Mouse (Mus musculus): ENCODE results near the gene Tab1.
A peak's percentile ranks its signal among the peaks of the same experiment; 100 is the strongest.

Gene Tab1

DNA sequence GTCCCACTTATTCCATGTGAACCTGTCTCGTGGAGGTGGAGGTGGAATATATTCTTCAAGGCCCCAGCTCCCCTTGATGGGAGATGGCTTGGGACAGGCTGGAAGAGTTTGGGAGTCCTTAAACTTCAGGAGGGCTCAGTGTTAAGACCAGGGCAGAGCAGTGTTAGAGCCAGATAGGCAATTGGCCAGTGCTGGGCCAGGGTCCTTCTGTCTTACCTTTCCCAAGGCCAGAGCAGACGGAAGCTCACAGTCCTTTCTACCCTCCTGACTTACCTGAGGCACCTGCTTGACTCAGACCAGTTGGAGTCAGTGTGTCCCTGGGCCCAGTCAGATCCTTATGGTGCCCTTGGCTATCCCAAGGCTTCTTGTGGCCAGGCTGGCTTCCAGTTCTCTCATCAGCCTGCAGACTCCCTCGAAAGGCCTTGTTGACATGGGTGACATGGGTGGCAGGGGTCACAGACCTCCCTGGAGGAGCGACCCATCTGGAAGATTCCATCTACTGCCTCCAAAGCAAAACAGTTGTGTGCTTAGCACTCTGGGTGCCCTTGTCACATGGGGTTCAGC is 29.6 kb downstream of the Tab1 start:
- DNase-seq (ENCODE audit: low spot score in 2 of 2), result no peak

DNA sequence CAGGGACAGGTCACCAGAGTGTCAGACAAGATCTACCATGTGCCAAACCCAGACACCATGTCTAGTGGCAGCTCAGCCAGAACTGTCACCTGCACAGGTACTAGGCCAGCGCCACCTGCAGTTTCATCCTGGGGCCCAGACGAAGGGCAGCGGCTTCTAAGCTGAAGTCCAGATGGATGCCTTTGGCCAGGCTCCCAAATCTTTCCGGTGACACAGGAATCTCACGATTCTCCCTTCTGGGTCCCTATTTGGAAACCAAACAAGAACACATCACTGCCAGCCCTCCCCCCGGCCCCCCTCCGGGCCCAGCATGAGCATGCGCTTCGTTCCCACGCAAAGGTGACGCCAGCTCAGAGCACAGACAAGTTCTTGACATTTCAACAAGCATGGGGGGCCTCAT is 30.3 kb downstream of the Tab1 start:
- no peak for DNase-seq (ENCODE audit: low spot score in 2 of 2)

DNA sequence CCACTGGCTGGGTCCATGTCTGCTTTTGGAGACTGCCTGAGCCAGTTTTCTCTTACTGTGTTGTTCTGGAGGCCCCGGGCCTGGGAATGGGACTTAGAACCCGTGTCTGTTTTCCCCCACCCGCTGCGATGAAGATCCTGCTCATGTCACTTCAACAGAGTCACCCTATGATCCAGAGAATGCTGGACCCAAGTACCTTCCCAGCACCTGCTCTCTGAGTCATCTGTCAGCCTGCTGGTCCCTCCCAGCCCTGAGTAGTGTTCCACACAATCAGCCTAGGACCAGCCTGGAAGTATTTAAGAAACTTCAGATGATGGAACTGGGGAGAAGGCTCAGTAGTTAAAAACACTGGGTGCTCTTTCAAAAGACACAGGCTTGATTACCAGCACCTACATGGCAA is 30.8 kb downstream of the Tab1 start:
- no peak for DNase-seq (ENCODE audit: low spot score in 2 of 2)

DNA sequence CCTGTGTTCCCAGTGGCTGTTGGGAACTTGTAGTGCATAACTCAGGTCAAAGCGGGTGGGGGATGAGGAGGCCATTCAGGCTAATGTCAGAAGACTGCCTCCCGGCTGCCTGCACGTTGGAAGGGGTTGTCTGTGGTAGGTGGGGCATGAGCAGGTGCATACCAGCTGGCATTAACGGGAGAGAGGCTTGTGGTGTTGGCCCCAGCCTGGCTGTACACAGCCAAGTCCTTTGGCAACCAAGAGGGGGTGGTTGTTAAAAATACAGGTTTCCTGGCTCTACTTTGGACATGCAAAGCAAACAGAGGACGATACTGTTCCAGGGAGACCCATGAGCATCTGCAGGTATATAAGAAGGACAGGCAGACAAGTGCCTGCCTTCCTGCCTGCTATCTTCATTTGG is 32.5 kb downstream of the Tab1 start:
- no peak for DNase-seq (ENCODE audit: low spot score in 2 of 2)

DNA sequence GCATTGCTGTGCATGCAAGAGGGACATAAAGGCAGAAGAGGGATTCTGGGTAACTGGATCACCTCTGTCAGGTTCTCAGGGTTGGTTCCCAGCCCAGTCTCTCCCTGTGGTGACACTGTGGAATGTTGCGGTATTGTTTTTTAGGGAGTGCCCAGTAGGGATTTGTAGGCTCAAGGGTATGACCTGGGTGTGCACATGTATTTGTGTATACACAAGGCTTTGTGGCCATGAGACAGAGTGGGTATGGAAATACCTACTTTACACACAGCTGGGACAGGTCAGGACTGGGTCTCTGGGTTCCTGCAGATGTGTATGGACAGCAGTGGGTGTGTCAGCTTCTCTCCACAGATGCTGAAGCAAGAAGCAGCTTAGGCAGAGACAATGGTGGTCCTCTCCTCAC is 36.6 kb downstream of the Tab1 start:
- no peak for DNase-seq (ENCODE audit: low spot score in 2 of 2)

DNA sequence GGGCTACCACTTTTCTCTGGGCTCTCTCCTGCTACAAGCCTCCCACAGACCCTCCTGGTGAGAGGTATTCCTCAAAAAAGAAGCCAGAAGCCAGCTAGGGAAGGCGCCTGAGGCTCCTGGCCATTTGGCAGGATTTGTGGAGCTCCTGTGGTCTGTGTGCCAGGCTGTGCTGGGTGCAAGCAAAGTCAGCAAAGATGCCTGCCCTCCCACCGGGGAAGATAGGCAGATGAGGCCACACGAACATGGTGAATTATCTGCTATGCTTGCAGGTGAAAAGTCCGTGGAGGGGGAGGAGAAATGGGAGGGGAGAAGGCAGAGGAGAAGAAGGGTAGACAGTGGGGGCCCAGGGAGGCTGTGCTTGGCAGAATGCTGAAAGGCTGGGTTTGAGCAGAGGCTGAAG is 37.4 kb downstream of the Tab1 start:
- no peak for DNase-seq (ENCODE audit: low spot score in 2 of 2)

DNA sequence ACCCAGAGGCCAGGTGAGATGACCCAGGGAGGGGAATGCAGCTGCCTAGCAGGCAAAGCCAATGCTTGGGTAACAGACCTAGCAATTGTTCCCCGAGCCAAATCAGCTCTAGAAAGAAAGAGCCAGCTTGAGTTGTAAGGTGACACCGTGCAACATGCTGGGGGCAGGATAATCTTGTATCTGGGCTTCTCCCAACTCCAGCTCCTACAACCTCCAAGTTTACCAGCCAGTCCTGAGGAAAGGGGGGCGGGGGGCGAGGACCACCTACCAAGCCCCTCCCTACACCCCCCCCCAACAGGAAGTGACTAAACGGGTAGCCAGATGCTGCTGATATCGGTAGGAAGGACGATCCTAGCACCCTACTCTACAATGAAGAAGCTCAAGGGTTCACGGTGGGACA is 38.4 kb downstream of the Tab1 start:
- DNase-seq (ENCODE audit: low spot score in 2 of 2), result no peak

DNA sequence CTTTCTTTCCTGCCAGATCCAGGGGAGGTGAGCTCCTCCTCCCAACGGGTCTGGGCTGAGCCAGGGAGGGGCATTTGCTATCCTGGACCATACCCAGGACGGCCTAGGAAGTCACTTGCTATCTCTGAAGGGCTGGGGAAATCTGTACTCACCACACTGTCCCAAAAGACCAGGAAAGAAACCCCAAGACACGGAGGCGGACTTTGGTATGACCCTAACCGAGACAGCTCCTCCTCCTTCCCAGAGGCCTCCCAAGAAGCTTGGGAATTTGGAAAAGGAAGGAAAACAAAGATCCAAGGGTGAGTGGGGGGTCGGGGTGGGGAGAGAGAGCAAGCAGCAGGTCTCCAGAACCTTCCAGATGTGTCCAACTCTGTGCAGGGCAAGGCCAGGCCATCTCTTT is 38.9 kb downstream of the Tab1 start:
- no peak for DNase-seq (ENCODE audit: low spot score in 2 of 2)

DNA sequence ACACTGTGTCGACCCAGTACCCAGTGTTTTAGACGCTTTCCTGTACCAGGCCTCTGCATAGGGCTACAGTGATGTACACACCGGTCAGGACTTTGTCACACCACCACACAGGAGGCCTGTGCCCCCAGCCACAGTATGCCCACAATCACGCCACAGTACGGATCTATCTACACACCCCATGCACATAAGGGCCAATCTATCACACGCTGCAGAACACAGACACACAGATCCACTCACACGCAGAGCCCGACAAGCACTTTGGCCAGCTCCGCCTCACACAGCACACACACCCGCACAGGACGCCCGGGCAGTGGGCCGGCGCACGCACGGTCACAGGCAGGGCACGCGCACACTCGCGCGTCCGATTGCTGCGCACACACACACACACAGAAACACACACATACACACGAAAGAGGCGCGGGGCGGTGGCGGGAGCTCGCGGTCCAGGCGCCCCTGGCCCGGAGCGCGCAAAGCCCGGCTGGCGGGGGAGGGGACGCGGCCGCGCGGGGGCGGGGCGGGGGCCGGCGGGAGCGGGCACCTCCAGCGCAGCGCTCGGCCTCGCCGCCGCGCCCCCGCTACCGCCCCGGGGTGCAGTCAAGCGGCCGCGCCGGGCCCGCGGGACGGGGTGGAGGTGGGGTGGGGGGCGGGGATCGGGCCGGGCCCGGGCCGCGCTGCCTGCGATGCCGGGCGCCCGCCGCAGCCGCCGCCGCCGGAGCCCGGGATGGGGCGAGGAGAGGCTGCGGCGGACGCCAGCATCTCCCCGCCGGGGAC is 40.3 kb downstream of the Tab1 start, which contains the start of gene Mgat3:
Gene Mgat3 (plus strand): TSS at position 721 of the 771 bp plus-strand sequence.
- no peak for DNase-seq (ENCODE audit: low spot score in 2 of 2)

DNA sequence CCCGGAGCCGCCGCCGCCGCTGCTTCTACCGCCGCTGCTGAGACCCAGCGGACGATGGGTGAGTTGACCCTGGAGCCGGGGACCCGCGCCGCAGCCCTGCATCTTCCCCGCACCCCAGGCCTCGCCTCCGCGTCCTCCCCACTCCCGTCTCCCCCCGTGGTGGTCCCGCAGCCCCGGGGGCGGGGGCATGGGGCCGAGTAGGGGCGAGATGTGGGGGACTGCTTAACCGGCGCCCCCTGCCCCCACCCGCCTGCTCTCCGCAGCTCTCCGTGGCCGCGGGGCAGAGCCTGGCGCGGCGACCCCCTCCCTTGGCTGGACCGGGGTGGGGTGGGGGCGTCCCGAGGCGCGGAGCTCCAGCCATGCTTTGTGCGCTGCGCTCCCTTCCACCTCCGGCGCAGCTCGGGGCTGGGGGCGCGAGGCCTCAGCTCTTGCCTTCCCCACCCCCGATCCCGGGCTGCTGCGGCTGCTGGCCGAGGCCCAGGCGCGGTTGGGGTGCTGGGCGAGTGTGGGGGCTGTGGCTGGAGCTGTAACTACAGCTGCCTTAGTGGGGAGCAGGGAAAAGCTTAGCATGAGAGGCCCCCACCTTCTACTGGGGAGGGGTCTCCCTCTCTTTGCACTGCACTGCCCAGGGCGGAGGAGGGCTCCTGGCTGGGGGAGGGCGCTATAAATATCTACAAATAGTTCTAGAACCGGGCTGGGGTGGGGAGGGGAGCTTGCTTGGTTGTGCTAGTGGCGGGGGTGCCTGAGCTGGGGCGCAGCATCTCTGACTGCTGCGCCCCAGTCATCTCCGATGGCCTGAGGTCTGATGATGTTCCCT is 41.1 kb downstream of the Tab1 start:
- DNase-seq (ENCODE audit: low spot score in 2 of 2), result no peak

DNA sequence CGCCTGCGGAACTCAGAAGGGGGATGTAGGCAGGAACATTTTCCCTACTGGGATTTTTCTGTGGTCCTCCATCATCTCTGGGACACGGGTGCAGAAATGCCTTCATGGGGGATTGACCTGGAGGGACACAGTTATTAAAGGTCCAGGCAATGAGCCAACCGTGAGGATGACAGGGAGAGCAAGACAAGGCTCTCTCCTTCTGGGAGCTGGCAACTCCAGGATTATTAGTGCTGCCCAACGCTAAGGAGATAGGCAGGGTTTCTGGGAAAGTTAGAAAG is 41.6 kb downstream of the Tab1 start:
- no peak for DNase-seq (ENCODE audit: low spot score in 2 of 2)

DNA sequence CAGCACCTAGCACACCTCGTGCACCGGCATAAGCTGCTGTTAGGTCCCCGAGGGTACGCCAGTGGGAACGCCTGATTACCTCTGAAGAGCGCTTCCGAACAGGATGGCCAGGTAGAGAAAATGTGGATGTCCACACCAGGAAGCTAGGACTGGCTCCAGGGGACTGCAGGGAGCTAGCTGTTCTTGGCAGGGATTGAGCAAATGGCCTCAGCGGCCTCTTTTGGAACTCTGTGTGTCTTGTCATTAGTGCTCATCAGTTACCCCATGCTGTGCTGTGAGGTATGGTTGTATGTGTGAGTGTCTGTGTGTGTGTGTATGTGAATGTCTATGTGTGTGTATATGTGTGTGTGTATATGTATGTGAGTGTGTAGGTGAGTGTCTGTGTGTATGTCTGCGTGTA is 42.4 kb downstream of the Tab1 start:
- DNase-seq (ENCODE audit: low spot score in 2 of 2), result no peak

DNA sequence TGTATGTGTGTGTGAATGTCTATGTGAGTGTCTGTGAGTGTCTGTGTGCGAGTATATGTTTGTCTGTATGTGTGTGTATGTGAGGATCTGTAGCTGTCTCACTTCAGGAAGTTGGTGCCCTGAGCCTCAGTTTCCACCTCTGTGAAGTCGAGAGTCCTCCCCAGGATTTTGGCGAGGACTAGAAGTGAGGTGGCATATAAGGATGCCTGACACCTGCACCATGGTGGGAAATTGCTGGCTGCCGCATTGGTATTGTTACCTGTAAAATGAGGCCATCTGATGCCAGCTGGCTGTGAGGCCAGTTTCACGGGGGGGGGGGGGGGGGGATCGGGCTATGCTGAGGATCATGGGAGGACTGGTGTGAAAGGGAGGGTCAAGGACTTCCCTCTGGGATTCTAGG is 42.8 kb downstream of the Tab1 start:
- no peak for DNase-seq (ENCODE audit: low spot score in 2 of 2)

DNA sequence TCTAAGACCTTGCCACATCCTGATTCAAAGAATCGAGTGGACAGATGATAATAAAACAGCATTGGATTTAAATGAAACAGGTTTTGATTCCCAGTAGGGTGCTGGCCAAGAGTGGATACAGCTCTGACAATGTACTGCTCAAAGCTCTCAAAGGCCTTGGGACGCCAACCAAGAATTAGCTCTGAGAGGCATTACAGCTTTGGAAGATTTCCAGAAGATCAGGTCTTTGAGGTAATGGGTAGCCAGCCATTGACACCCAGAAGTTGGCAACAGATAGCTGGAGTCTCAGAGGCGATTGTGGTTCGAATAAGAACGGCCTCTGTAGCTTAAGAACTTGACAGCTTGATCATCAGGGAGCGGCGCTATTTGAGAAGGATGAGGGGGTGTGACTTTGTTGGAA is 48.6 kb downstream of the Tab1 start:
- no peak for DNase-seq (ENCODE audit: low spot score in 2 of 2)

DNA sequence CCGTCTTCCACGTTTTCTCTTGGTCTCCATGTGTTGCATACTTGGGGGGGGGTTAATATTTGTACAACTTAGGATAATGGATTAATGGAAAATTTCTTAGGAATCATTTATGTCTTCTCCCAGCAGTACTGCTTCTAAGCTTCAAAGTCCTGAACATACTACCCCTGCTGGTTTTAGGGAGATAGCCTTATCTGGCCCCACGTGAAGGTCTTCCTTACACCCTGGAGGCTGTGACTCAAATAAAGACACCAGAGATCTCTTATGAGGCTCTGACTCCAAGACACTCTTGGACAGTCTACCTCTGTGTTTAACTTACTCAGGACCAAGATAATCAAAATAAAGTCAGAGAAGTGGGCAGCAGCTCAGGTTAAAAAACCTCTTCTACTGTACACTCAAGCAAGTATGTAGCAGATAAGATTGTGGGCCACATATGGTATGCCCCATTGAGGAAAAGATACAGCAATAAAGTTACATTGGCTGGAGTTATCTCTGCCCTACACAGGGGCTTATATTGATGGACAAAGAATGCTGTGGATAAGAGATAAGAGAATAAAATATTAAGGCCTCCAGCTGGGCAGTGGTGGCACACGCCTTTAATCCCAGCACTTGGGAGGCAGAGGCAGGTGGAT is 49.3 kb downstream of the Tab1 start:
- no peak for DNase-seq (ENCODE audit: low spot score in 2 of 2)

DNA sequence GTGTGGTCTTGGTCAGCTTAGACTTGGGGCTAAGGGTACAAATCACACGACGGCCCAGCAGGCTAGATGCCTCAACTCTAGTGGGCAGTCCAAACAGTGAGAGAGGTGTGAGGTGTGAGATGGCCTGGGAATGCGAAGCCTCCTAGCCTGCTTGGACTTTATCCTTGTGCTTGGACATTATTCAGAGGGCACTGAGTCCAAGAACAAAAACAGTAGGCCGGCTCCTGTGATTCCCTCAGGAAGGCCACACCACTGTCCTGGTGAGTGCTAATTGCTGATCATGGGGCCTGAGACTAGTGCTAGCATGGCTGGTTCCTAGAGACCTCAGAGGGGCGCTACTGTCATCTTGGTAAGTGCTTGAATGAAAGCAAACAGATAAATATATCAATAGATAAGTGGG is 56.0 kb downstream of the Tab1 start:
- DNase-seq (ENCODE audit: low spot score in 2 of 2), result no peak

DNA sequence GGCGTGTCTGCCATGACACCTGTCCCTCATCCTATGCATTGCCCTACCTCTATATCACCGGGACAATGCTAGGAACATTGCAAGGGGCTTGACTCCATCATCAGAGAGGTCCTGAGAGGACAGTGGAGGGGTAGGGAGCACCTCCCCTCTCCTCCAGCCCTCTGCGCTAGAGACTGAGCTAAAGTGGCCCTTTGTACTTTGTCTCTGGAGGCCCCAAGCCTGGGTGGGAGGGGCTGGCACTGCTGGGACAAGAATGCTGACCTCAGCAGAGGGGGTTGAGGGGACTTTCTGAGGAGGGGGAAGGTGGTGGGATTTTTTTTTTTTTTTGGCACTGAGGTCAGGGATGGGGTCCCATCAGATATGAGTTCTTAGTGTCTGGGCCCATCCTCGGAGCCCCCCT is 57.1 kb downstream of the Tab1 start:
- no peak for DNase-seq (ENCODE audit: low spot score in 2 of 2)

DNA sequence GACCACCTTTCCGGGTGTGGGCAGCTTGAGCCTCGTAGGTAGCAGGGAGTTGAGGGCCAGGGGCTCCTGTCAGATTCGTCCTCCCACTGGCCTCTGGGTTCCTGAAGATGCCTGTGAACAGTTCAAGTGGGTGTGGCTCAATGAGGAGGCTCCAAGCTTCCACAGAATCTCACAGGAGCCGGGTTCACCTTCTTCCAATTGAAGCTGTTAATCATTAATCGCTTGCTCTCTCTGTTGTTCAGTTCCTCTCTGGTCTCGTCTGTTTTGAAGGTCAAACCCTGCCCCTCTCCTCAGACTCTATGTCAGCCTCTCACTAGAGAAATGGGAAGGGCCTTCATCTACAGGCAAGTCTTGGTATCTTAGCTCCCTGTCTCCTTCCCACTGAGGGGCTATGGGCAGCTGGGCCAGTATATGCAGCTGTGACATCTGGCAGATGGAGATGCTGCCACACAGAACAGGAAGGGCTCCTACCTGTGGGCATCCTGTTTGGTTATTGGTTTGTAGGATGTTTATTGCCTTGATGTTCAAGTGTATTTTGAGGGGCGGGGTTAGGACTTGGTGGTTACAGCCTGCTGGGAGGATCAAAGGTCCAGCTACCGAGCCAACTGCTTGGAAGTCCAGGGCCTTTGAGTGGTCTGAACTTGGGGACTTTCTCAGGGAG is 58.8 kb downstream of the Tab1 start:
- DNase-seq (ENCODE audit: low spot score in 2 of 2), result no peak

DNA sequence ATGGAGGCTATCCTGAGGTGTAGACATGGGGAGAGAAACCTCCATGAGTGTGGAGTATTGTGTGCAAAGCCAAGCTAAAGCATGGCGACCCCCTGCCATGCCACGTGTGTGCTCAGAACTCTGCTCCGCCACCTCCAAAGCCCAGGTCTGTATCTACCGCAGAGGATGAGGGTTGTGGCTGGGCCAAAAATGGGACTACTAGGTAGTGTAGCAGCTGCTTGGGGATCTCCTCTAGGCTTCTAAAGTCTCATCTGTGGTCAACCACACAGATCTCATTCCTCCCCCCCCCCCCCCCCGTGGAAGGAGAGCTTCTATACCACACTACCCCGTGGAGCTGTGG is 59.3 kb downstream of the Tab1 start:
- no peak for DNase-seq (ENCODE audit: low spot score in 2 of 2)

DNA sequence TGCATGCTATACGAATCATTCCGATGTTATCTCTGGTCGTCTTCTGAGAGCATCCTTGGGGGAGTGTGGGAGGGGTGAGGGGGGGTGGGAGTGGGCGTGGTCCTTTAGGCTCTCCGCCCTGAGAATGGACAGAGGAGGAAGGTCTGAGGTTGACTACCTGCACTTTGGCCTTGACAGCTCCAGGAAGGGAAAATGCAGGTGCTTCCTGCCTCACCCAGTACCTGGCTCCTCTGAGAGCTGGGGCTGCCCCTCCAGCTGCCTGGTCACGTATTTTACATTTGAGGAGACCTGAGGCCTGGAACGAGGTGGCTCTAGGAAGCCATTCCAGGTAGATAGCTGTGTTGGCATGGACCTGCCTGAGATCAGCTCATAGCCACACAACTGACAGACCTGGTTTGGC is 59.9 kb downstream of the Tab1 start:
- DNase-seq (ENCODE audit: low spot score in 2 of 2), result no peak

DNA sequence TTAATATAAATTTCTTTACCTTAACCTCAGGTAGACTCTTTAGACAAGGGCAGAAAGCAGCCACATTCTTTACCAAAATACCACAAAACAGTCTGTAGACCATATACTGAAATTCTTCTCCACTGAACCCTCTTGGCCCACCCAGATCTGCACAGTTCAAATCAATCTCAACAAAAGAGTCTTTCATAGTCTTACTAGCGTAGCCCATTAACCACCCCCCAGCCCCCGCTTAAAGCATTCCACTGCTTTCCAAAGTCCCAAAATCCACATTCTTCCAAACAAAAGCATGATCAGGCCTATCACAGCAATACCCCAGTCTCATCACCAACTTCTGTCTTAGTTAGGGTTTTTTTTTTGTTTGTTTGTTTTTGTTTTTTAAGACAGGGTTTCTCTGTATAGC is 66.6 kb downstream of the Tab1 start:
- DNase-seq (ENCODE audit: low spot score in 2 of 2), result no peak

DNA sequence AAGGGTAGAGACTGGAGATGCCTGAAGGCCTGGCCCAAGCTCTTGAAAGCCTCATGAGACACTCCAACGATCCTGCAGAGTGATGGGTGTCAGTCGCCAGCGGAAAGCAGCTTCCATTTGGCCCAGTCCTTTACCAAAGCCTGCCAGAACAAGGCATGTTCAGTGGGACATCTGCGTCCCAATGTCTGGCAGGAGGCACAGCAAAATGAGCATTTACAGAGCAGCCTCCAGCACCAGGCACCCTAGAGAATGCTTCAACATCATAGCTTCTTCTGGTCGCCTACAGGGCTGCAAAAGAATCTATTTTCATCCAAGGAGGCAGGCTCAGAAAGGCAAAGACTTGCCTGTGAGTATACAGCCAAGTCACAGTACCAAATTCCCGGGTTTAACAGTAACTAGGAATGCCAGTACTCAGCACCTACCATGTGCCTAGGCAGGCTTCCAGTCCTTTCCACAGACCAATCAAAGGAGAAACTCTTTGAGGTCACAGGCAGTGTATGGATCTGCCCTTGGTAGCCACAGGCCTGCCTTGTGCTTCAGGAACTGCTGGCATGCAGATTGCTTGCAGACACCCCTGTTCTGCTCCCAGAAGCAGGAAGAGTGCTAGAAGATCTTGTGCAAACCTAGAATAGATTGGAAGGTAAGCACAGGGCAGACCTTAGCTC is 69.3 kb downstream of the Tab1 start:
- DNase-seq (ENCODE audit: low spot score in 2 of 2), result peak in 1 of 2 experiments; percentile 6

Measured in heart, adult 9 months (tissue).